Mouse (Mus musculus) testis, adult 2 months (tissue): ENCODE results near the gene Hnrnpf.

ENCODE experiments used
- CTCF ChIP-seq: fragments of 200-500 bp; IDR thresholded peaks from 2 replicates; pipeline ENCODE4 v1.5.1; 2012; ENCODE audit warnings: low read depth, mild to moderate bottlenecking, inconsistent platforms, low read length, moderate library complexity; ENCODE audit not compliant: control insufficient read depth, insufficient read depth, insufficient replicate concordance
- POLR2A ChIP-seq: fragments of 200-500 bp; IDR thresholded peaks from 2 replicates; pipeline ENCODE4 v1.6.1; 2012; ENCODE audit warnings: low read depth, mild to moderate bottlenecking, inconsistent platforms, low read length, moderate library complexity; ENCODE audit not compliant: control insufficient read depth

- TF ChIP-seq CTCF: no peak
- no peak for TF ChIP-seq POLR2A
These were observed 5.9 kb downstream of the Hnrnpf start for GRCm38 (mm10) chr6:117906015-117906531.
